Mouse (Mus musculus): Measurements from ENCODE around the gene Pwp2. TPM values are rescaled to one million over a fixed set of nuclear protein-coding genes. Genes with fewer than 3 reads are reported as not detected.

Pwp2 gene
- total RNA-seq, 2 experiments from 2014 or later: 22.6 to 23.7 TPM

Other genes with a start within 250 kb of the Pwp2 start
- 10 to 100 TPM; 14.1 to 22.9 TPM for gene Trpm2, start 214.6 kb downstream of the Pwp2 start, total RNA-seq (2021)
- 10 to 100 TPM; 28.9 to 35.3 TPM for gene 1810043G02Rik, start 206.6 kb downstream of the Pwp2 start, total RNA-seq (2021)
- gene Pfkl, start 175.1 kb downstream of the Pwp2 start, total RNA-seq (2021): 10 to 100 TPM; 73.2 to 83.6 TPM
- not detected for gene Dnmt3l, start 143.2 kb downstream of the Pwp2 start, total RNA-seq (2021)
- under 1 TPM; 0.44 TPM for gene Aire, start 141.5 kb downstream of the Pwp2 start, total RNA-seq (2021)
- under 1 TPM; 0.85 to 0.98 TPM for gene Icosl, start 115.8 kb downstream of the Pwp2 start, total RNA-seq (2021)
- gene D10Jhu81e, start 15.4 kb downstream of the Pwp2 start, total RNA-seq (2021): 10 to 100 TPM; 52.6 to 59.3 TPM
- gene Trappc10, start 59.5 kb upstream of the Pwp2 start, total RNA-seq (2021): 10 to 100 TPM; 85.8 to 86.5 TPM
- 100 to 1,000 TPM; 169 to 181 TPM for gene Agpat3, start 167.3 kb upstream of the Pwp2 start, total RNA-seq (2021)
- 100 to 1,000 TPM; 295 to 298 TPM for gene Rrp1, start 227.9 kb upstream of the Pwp2 start, total RNA-seq (2021)
- gene Cstb, start 240.5 kb upstream of the Pwp2 start, total RNA-seq (2021): 10 to 100 TPM; 40.0 to 40.8 TPM